Comparison of ENCODE assay signal across 9 mouse cellular contexts in the genomic region with DNA sequence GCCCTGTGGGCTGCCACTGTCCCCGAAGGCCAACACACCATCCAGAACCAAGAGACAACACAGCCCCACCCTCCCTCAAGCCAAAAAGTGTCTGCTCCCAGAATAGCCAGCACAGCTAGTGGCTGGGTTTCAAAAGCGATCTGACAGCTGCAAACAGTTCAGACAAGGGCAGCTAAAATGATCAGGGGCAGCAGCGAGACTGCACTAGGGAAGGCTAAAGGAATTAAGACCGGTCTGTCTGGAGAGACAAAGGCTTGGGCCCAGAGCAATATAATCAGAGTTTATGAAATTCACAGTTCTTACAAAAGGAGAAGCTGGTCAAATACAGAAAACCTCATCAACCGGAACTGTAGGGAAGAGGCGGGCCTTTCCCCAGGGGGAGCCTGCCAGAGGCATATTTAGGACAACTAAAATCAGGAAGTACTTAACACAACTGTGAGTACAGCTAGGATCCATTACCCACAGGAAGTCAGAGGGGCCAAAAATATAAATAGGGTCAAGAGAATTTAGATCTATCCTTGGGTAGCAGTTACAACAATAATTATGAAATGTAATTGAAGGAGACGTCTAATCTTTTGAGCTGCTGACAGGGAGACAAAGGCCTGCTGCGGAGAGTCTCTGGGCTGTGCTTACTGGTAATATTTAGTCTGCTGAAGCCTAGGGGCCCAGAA. TPM values are rescaled to one million over a fixed set of nuclear protein-coding genes. Genes with fewer than 3 reads are reported as not detected.
DNase-seq lines count a peak whose midpoint lies in the region; ATAC-seq and TF ChIP-seq lines count a peak whose summit lies in the region.
"Had no signal": no experiment of that assay in that cellular context is flagged by ENCODE, and none has a peak within 500 bp of the region (broad histone marks: within the 10 kb centered on the region; RNA-seq: fewer than 3 reads in every experiment).

No protein-coding gene starts in this region.

- H3K9ac ChIP-seq in lung, embryonic 14.5 days = no peak overlapping the region

- WGBS in lung, embryonic 14.5 days = 36% methylated on average over 8 of the region's 8 CpGs

- H3K9me3 ChIP-seq in lung, embryonic 14.5 days (ENCODE audit: low read depth, low read length) = no peaks in the 10 kb centered on the region

- peak overlapping the region; percentile 93 for H3K27ac ChIP-seq in brown adipose tissue, adult 24 weeks (replicated peaks; ENCODE audit: low read depth, low read length)
- peak overlapping the region; percentile 78 for H3K27ac ChIP-seq in lung, embryonic 14.5 days (ENCODE audit: low read depth)

- peaks cover 24% of the 10 kb centered on the region for H3K27me3 ChIP-seq in lung, embryonic 14.5 days (ENCODE audit: insufficient read depth, low read length)

- peak; percentile 50 for DNase-seq in adrenal gland, adult 2 months
- DNase-seq in adrenal gland, adult 18-20 months (ENCODE audit: low spot score in 2 of 2) = no peak
- peak; percentile 93 for DNase-seq in heart, adult 8-10 months (ENCODE audit: low spot score)
- DNase-seq in kidney, adult 18-20 months = peak; percentile 37
- peak; percentile 63 for DNase-seq in lung, embryonic 14.5 days
- DNase-seq in retina, embryonic 14.5 days (ENCODE audit: low spot score) = peak; percentile 63
- no peak for DNase-seq in urinary bladder, postnatal 25 days (ENCODE audit: low spot score)

- peaks cover 30% of the 10 kb centered on the region for H3K4me1 ChIP-seq in brown adipose tissue, adult 24 weeks (ENCODE audit: control insufficient read depth, insufficient read depth, insufficient read length, low read length)
- no peaks in the 10 kb centered on the region for H3K4me1 ChIP-seq in lung, embryonic 14.5 days (ENCODE audit: insufficient read depth)

- no peaks in the 10 kb centered on the region for H3K36me3 ChIP-seq in lung, embryonic 14.5 days (ENCODE audit: insufficient read depth)

- ATAC-seq in lung, embryonic 14.5 days (ENCODE audit: insufficient read depth) = peak; percentile 40; the same call in 1 of the 2 replicates

- no peak overlapping the region for H3K4me2 ChIP-seq in lung, embryonic 14.5 days

- peak overlapping the region; percentile 24; the same call in 1 of the 2 replicates for H3K4me3 ChIP-seq in brown adipose tissue, adult 24 weeks (ENCODE audit: insufficient read depth, low read depth, low read length)
- no peak overlapping the region for H3K4me3 ChIP-seq in lung, embryonic 14.5 days (ENCODE audit: low read depth, low read length)
- H3K4me3 ChIP-seq: erythroblast, embryonic 14.5 days had no signal

- no peak for TF ChIP-seq CTCF in lung, embryonic 14.5 days (IDR thresholded peaks at IDR 0.05; ENCODE audit: low read depth)

RNA-seq across cellular contexts. Expression of a gene that starts 12.9 kb away (rescaled TPM):
- total RNA-seq in adrenal gland, adult 2 months (2021) = not detected
- not detected in 2 replicates for polyA plus RNA-seq in adrenal gland, adult 2 months (2012; rRNA removed)
- not detected for total RNA-seq in adrenal gland, adult 18-20 months (2021)
- not detected in 2 replicates for polyA plus RNA-seq in brown adipose tissue, adult 24 weeks (2012; ENCODE audit: insufficient read depth, insufficient read length, missing spikeins)
- total RNA-seq in heart, adult 8-10 months (2022) = not detected
- polyA plus RNA-seq in lung, embryonic 14.5 days (2014; fragmentation: Nextera tagmentation; extraction: Ambion mirVana) = not detected in 2 replicates
- polyA plus RNA-seq: erythroblast, embryonic 14.5 days had no signal

RNA-seq across cellular contexts. Expression of a gene that starts 30.0 kb away (rescaled TPM):
- total RNA-seq in adrenal gland, adult 2 months (2021) = 1 to 10 TPM in 1 of 2 experiments, under 1 TPM in 1; 0.86 to 1.5 TPM
- 6.8 and 8.0 TPM in 2 replicates for polyA plus RNA-seq in adrenal gland, adult 2 months (2012; rRNA removed)
- total RNA-seq in adrenal gland, adult 18-20 months (2021) = 1 to 10 TPM; 1.4 TPM
- polyA plus RNA-seq in brown adipose tissue, adult 24 weeks (2012; ENCODE audit: insufficient read depth, insufficient read length, missing spikeins) = 1.7 TPM in 1 of 2 replicates, not detected in the other
- total RNA-seq in heart, adult 8-10 months (2022) = 1 to 10 TPM in 1 of 4 experiments, under 1 TPM in 3; 0.63 to 1.1 (median 0.95) TPM
- 2.4 and 2.6 TPM in 2 replicates for polyA plus RNA-seq in lung, embryonic 14.5 days (2014; fragmentation: Nextera tagmentation; extraction: Ambion mirVana)

RNA-seq across cellular contexts. Expression of a gene that starts 59.1 kb away (rescaled TPM):
- total RNA-seq in adrenal gland, adult 2 months (2021) = 10 to 100 TPM; 50.0 to 55.4 TPM
- polyA plus RNA-seq in adrenal gland, adult 2 months (2012; rRNA removed) = 37.4 and 40.7 TPM in 2 replicates
- total RNA-seq in adrenal gland, adult 18-20 months (2021) = 10 to 100 TPM; 44.7 to 55.5 TPM
- 20.2 and 20.8 TPM in 2 replicates for polyA plus RNA-seq in brown adipose tissue, adult 24 weeks (2012; ENCODE audit: insufficient read depth, insufficient read length, missing spikeins)
- total RNA-seq in heart, adult 8-10 months (2022) = 10 to 100 TPM; 11.4 to 20.0 (median 13.8) TPM
- polyA plus RNA-seq in lung, embryonic 14.5 days (2014; fragmentation: Nextera tagmentation; extraction: Ambion mirVana) = 106 TPM in 2 replicates

Comparison
In these comparisons a context has a peak if more than half of its experiments do, and no peak if none do; other contexts are left out.
1. DNase-seq: peak in adrenal gland, adult 2 months (single experiment), heart, adult 8-10 months (single experiment), kidney, adult 18-20 months (single experiment), lung, embryonic 14.5 days (single experiment) and retina, embryonic 14.5 days (single experiment); none in adrenal gland, adult 18-20 months (0 of 2) and urinary bladder, postnatal 25 days (single experiment).